Mouse (Mus musculus): ENCODE results near the gene Fhl2. TPM values are rescaled to one million over a fixed set of nuclear protein-coding genes. Genes with fewer than 3 reads are reported as not detected.

Fhl2 gene
- total RNA-seq, 1 experiment from 2014 or later = not detected

DNA sequence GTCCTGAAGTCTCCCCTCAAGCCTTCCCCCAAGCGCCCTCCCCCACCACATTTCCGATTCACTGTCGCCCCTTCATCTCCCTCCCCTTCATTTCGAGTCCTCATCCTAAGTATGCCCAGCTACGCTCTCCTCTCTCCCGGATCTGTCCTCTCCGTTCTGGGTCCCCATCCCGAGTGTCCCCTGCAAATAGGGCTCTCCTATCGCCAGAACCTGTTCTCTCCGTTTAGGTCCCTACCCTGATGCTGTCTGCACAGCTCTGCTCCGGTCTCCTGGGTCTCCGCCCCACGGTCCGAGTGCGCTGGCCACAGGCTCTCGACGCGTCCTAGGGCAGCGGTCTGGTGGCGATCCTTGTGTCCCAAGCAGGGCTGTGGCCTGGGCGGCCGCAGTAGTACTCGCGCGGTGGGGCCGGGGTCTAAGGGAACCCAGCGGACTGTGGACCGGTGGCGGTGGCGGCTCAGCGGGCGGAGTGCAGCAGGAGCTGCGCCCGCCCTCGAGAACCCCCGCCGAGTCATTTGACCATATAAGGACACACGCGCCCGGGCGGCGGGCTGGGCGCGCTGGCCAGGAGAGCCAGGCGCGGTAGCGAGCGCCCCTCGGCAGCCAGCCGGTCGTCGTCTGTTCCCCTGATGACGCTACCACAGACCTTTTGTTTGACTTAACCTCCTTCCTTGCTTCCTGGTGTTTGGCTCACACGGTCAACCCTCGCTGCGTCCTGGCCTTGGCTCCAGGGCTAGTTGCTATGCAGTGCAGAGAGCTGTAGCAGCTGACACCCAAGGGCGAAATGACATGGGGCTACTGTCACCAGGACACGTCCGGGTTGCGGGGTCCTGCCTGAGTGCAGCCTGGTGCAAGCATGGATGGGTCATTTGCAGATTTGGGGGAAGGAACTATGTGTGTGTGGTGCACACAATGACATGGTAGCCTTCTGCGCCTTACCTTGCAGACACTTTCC, 33.0 kb downstream of the Fhl2 start:
- peak; percentile 91 to 93 for ATAC-seq (replicated peaks in 1 of 2; ENCODE audit: insufficient read depth in 1 of 2, low FRiP score in 2 of 2, low TSS enrichment in 1 of 2, low read depth in 1 of 2, poor library complexity in 2 of 2, severe bottlenecking in 2 of 2)

DNA sequence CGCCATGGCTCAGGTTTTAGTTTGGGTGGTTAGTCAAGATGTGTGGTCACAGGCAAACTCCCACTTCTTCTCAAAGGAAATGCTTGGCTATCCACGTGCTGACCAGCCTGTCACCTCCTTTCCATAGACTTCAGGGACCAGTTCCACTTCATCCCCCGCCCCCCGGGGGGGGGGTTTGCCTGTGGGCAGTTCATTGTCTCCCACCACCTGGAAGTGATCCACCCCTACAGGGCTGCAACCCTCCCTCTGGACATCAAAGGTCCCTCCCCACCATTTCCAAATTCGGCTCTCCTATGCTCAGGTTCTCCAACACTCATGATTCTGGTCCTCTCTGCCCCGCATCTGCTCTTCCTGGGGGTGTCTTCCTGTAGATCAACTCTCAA, 33.7 kb downstream of the Fhl2 start:
- ATAC-seq (replicated peaks in 1 of 2; ENCODE audit: insufficient read depth in 1 of 2, low FRiP score in 2 of 2, low TSS enrichment in 1 of 2, low read depth in 1 of 2, poor library complexity in 2 of 2, severe bottlenecking in 2 of 2) = no peak

- ATAC-seq (replicated peaks in 1 of 2; ENCODE audit: insufficient read depth in 1 of 2, low FRiP score in 2 of 2, low TSS enrichment in 1 of 2, low read depth in 1 of 2, poor library complexity in 2 of 2, severe bottlenecking in 2 of 2) = no peak
Observed at GRCm38 (mm10) chr1:43162394-43162793, 34.4 kb downstream of the Fhl2 start.

GRCm38 (mm10) chr1:43159429-43159828, 37.4 kb downstream of the Fhl2 start:
- ATAC-seq (replicated peaks in 1 of 2; ENCODE audit: insufficient read depth in 1 of 2, low FRiP score in 2 of 2, low TSS enrichment in 1 of 2, low read depth in 1 of 2, poor library complexity in 2 of 2, severe bottlenecking in 2 of 2) = no peak

GRCm38 (mm10) chr1:43157907-43158306, 38.9 kb downstream of the Fhl2 start:
- no peak for ATAC-seq (replicated peaks in 1 of 2; ENCODE audit: insufficient read depth in 1 of 2, low FRiP score in 2 of 2, low TSS enrichment in 1 of 2, low read depth in 1 of 2, poor library complexity in 2 of 2, severe bottlenecking in 2 of 2)

DNA sequence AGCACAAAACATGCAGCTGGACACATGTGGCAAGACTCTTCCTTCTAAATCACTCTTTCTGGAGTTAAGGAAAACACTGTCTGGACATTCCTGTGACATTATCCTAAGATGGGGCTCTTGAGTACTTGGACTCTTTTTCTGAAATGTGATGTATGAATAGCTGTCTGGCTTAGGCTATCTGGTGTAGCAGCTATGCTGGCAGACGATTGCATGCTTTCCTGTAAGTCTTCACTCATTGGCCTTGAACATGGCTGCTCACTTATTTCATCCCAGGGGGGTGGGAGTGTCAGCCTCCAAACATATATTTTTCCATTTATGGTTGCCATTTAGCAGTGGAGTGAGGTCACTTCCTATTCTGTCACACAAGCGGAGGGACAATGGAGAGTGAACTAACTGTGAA, 42.3 kb downstream of the Fhl2 start:
- no peak for ATAC-seq (replicated peaks in 1 of 2; ENCODE audit: insufficient read depth in 1 of 2, low FRiP score in 2 of 2, low TSS enrichment in 1 of 2, low read depth in 1 of 2, poor library complexity in 2 of 2, severe bottlenecking in 2 of 2)

GRCm38 (mm10) chr1:43153538-43153937, 43.2 kb downstream of the Fhl2 start:
- no peak for ATAC-seq (replicated peaks in 1 of 2; ENCODE audit: insufficient read depth in 1 of 2, low FRiP score in 2 of 2, low TSS enrichment in 1 of 2, low read depth in 1 of 2, poor library complexity in 2 of 2, severe bottlenecking in 2 of 2)

DNA sequence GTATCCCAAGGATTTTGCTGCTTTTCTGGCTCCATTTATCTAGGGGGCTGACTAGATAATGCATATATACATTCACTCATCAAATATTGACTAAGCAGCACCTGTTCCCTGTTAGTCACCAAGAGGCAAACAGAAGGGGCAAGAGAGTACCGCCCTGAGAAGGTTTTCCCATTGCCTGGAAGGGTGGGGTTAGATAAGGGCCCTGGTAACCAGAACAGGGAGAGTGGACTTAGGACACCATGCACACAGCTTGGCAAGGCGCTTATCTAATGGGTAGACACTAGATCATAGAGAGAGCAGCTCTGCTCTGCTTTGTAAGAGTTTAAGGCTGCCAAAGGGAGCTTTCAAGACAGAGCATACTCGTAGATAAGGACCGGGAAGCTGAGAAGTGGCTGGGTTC, 44.2 kb downstream of the Fhl2 start:
- ATAC-seq (replicated peaks in 1 of 2; ENCODE audit: insufficient read depth in 1 of 2, low FRiP score in 2 of 2, low TSS enrichment in 1 of 2, low read depth in 1 of 2, poor library complexity in 2 of 2, severe bottlenecking in 2 of 2) = no peak

GRCm38 (mm10) chr1:43150225-43150624, 46.6 kb downstream of the Fhl2 start:
- no peak for ATAC-seq (replicated peaks in 1 of 2; ENCODE audit: insufficient read depth in 1 of 2, low FRiP score in 2 of 2, low TSS enrichment in 1 of 2, low read depth in 1 of 2, poor library complexity in 2 of 2, severe bottlenecking in 2 of 2)

- ATAC-seq (replicated peaks in 1 of 2; ENCODE audit: insufficient read depth in 1 of 2, low FRiP score in 2 of 2, low TSS enrichment in 1 of 2, low read depth in 1 of 2, poor library complexity in 2 of 2, severe bottlenecking in 2 of 2) = no peak
Observed at GRCm38 (mm10) chr1:43147474-43147873, 49.3 kb downstream of the Fhl2 start.

- ATAC-seq (replicated peaks in 1 of 2; ENCODE audit: insufficient read depth in 1 of 2, low FRiP score in 2 of 2, low TSS enrichment in 1 of 2, low read depth in 1 of 2, poor library complexity in 2 of 2, severe bottlenecking in 2 of 2) = no peak
Observed at GRCm38 (mm10) chr1:43145388-43145787, 51.4 kb downstream of the Fhl2 start.

- no peak for ATAC-seq (replicated peaks in 1 of 2; ENCODE audit: insufficient read depth in 1 of 2, low FRiP score in 2 of 2, low TSS enrichment in 1 of 2, low read depth in 1 of 2, poor library complexity in 2 of 2, severe bottlenecking in 2 of 2)
Observed at GRCm38 (mm10) chr1:43144338-43144906, 52.4 kb downstream of the Fhl2 start.

- ATAC-seq (replicated peaks in 1 of 2; ENCODE audit: insufficient read depth in 1 of 2, low FRiP score in 2 of 2, low TSS enrichment in 1 of 2, low read depth in 1 of 2, poor library complexity in 2 of 2, severe bottlenecking in 2 of 2) = no peak
Observed at GRCm38 (mm10) chr1:43143791-43144190, 53.0 kb downstream of the Fhl2 start.

- no peak for ATAC-seq (replicated peaks in 1 of 2; ENCODE audit: insufficient read depth in 1 of 2, low FRiP score in 2 of 2, low TSS enrichment in 1 of 2, low read depth in 1 of 2, poor library complexity in 2 of 2, severe bottlenecking in 2 of 2)
Observed at GRCm38 (mm10) chr1:43143284-43143683, 53.5 kb downstream of the Fhl2 start.

DNA sequence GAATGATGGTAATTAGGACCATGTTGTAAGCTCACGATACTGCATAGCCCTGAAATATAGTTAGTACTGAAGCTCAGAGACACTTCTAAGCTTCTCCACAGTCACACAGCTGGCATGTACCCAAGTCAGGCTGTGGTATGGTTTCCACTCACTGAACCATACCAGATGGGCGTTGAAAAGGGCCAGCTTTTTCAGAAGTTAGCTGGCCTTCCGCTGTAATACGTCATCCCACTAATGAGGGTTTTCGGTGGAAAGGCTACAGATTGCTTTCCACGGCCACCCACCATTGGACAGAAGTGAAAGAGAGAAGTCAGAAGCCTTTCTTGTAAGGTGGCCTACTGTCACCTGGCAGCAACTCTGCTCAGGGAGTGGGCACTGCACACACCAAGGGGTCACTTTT, 53.9 kb downstream of the Fhl2 start:
- no peak for ATAC-seq (replicated peaks in 1 of 2; ENCODE audit: insufficient read depth in 1 of 2, low FRiP score in 2 of 2, low TSS enrichment in 1 of 2, low read depth in 1 of 2, poor library complexity in 2 of 2, severe bottlenecking in 2 of 2)

GRCm38 (mm10) chr1:43141555-43141961, 55.2 kb downstream of the Fhl2 start:
- ATAC-seq (replicated peaks in 1 of 2; ENCODE audit: insufficient read depth in 1 of 2, low FRiP score in 2 of 2, low TSS enrichment in 1 of 2, low read depth in 1 of 2, poor library complexity in 2 of 2, severe bottlenecking in 2 of 2) = no peak

DNA sequence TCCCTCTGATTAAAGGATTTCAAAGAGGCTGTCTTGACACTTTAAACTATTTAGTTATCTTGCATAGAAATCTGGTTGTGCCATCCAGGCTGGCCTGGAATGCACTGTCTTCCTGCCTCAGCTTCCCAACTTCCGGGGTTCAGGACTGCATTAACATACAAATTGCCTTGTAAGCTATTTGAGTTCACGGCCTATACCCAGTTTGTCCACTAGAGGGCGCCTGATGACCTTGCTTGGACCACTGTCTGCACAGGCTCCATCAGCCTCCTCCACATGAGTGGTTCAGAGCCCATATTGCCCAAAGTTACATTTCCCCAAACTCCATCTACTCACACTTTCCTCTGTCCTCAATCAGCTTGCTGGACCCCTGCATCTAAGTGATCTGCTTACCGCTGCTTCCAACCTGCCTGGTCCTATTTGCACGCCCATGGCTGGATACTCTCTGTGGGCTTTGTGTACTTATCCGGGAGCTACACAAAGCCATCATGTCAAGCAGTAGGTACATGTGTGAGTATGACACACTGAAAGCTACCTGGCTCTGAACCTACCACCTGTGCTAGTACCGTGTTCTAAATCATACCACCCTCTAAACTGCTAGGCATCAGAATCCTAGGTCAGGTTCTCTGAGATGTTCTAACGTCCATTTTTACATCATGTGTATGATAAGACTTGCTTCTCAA, 57.1 kb downstream of the Fhl2 start:
- peak; percentile 93 for ATAC-seq (replicated peaks in 1 of 2; ENCODE audit: insufficient read depth in 1 of 2, low FRiP score in 2 of 2, low TSS enrichment in 1 of 2, low read depth in 1 of 2, poor library complexity in 2 of 2, severe bottlenecking in 2 of 2)

GRCm38 (mm10) chr1:43138268-43138812, 58.4 kb downstream of the Fhl2 start:
- no peak for ATAC-seq (replicated peaks in 1 of 2; ENCODE audit: insufficient read depth in 1 of 2, low FRiP score in 2 of 2, low TSS enrichment in 1 of 2, low read depth in 1 of 2, poor library complexity in 2 of 2, severe bottlenecking in 2 of 2)
